In genomic region chr8:89271381-89272355, GRCm38 (mm10) we compare ENCODE assay signal across 8 mouse cellular contexts.
DNase-seq lines count a peak whose midpoint lies in the region; ATAC-seq lines count a peak whose summit lies in the region.

No protein-coding gene starts in this region.

- WGBS in embryonic facial prominence, embryonic 12.5 days = 5% methylated on average over 22 of the region's 22 CpGs
- WGBS in limb, embryonic 13.5 days = 9% methylated on average over 21 of the region's 22 CpGs
- 22% methylated on average over 22 of the region's 22 CpGs for WGBS in stomach, embryonic 14.5 days

- H3K4me1 ChIP-seq in embryonic facial prominence, embryonic 12.5 days = peaks cover 12% of the 10 kb centered on the region
- peaks cover 12% of the 10 kb centered on the region for H3K4me1 ChIP-seq in limb, embryonic 13.5 days
- H3K4me1 ChIP-seq in stomach, embryonic 14.5 days (ENCODE audit: control insufficient read depth, insufficient read depth, low read length) = no peaks in the 10 kb centered on the region

- peaks cover 16% of the 10 kb centered on the region for H3K27me3 ChIP-seq in embryonic facial prominence, embryonic 12.5 days
- H3K27me3 ChIP-seq in limb, embryonic 13.5 days = peaks cover 37% of the 10 kb centered on the region
- 0 out of 2 replicates have a peak, but pooled peaks cover 4% of the 10 kb centered on the region for H3K27me3 ChIP-seq in stomach, embryonic 14.5 days (ENCODE audit: control insufficient read depth, insufficient read depth, low read length)

- peak overlapping the region; percentile 33 for H3K4me3 ChIP-seq in embryonic facial prominence, embryonic 12.5 days
- H3K4me3 ChIP-seq in limb, embryonic 13.5 days = peak overlapping the region; percentile 41
- peak overlapping the region; percentile 29 for H3K4me3 ChIP-seq in stomach, embryonic 14.5 days (ENCODE audit: low read depth, low read length)

- peak overlapping the region; percentile 4; the same call in 1 of the 2 replicates for H3K9ac ChIP-seq in embryonic facial prominence, embryonic 12.5 days
- peak overlapping the region; percentile 46; the same call in 1 of the 2 replicates for H3K9ac ChIP-seq in limb, embryonic 13.5 days
- no peak overlapping the region for H3K9ac ChIP-seq in stomach, embryonic 14.5 days (replicated peaks; ENCODE audit: low read depth, low read length)

- H3K27ac ChIP-seq in embryonic facial prominence, embryonic 12.5 days = no peak overlapping the region
- H3K27ac ChIP-seq in limb, embryonic 13.5 days = no peak overlapping the region
- no peak overlapping the region for H3K27ac ChIP-seq in stomach, embryonic 14.5 days (ENCODE audit: low read length)

- peak; percentile 63 for DNase-seq in heart, adult 11 months
- no peak for DNase-seq in heart, adult 8-10 months (ENCODE audit: low spot score)
- peak; percentile 96 for DNase-seq in ES-CJ7 (ENCODE audit: low read depth, low spot score)
- DNase-seq in spleen, postnatal 4 days (ENCODE audit: low spot score in 2 of 2) = no peak
- no peak for DNase-seq in frontal cortex, adult 2 months (ENCODE audit: extremely low spot score in 1 of 2, low spot score in 1 of 2)

- H3K36me3 ChIP-seq in embryonic facial prominence, embryonic 12.5 days = no peaks in the 10 kb centered on the region
- H3K36me3 ChIP-seq in limb, embryonic 13.5 days = no peaks in the 10 kb centered on the region
- H3K36me3 ChIP-seq in stomach, embryonic 14.5 days (ENCODE audit: control insufficient read depth, insufficient read depth, low read length) = no peaks in the 10 kb centered on the region

- no peaks in the 10 kb centered on the region for H3K9me3 ChIP-seq in embryonic facial prominence, embryonic 12.5 days
- no peaks in the 10 kb centered on the region for H3K9me3 ChIP-seq in limb, embryonic 13.5 days
- H3K9me3 ChIP-seq in stomach, embryonic 14.5 days (ENCODE audit: control insufficient read depth, low read depth, low read length) = no peaks in the 10 kb centered on the region

- peak overlapping the region; percentile 64 for H3K4me2 ChIP-seq in embryonic facial prominence, embryonic 12.5 days (replicated peaks)
- H3K4me2 ChIP-seq in limb, embryonic 13.5 days (replicated peaks) = peak overlapping the region; percentile 70
- H3K4me2 ChIP-seq in stomach, embryonic 14.5 days (replicated peaks; ENCODE audit: low read depth, low read length) = peak overlapping the region; percentile 60

- ATAC-seq in embryonic facial prominence, embryonic 12.5 days (ENCODE audit: insufficient number of reproducible peaks, insufficient read depth, low FRiP score, low TSS enrichment) = no peak
- ATAC-seq in limb, embryonic 13.5 days (ENCODE audit: low FRiP score, low read depth) = no peak
- ATAC-seq in stomach, embryonic 14.5 days (ENCODE audit: insufficient number of reproducible peaks, insufficient read depth, low FRiP score, low read depth) = no peak

Comparison
In these comparisons a context has a peak if more than half of its experiments do, and no peak if none do; other contexts are left out.
1. DNase-seq: peak in heart, adult 11 months (single experiment) and ES-CJ7 (single experiment); none in heart, adult 8-10 months (single experiment), spleen, postnatal 4 days (0 of 2) and frontal cortex, adult 2 months (0 of 2).
2. Peak in every context shown above with its lines, with median percentiles within 50 percentile points of each other: H3K4me2 ChIP-seq and H3K4me3 ChIP-seq.